Mouse (Mus musculus) retina, adult 2 months (tissue): ENCODE results near the gene Gal3st2b.
"Not testable (repeated sequence)": the region's sequence is repeated elsewhere in the genome, so short reads cannot be mapped to it uniquely, and the experiment has no call there.

Experiments used
- DNase-seq: peaks from one replicate; pipeline ENCODE4 v3.0.0-alpha.2; 2012; ENCODE audit warnings: low read depth, low spot score

Gene Gal3st2b

GRCm38 (mm10) chr1:93918011-93918410, at the start of gene Gal3st2b:
Gene Gal3st2b, plus strand, starts transcription at chr1:93918311.
- not testable (repeated sequence) for DNase-seq

GRCm38 (mm10) chr1:93871594-93872105, 46.5 kb upstream of the Gal3st2b start:
- DNase-seq: not testable (repeated sequence)

GRCm38 (mm10) chr1:93874405-93874804, 43.7 kb upstream of the Gal3st2b start:
- not testable (repeated sequence) for DNase-seq

- DNase-seq: not testable (repeated sequence)
Observed at GRCm38 (mm10) chr1:93881778-93882177, 36.3 kb upstream of the Gal3st2b start.

GRCm38 (mm10) chr1:93890936-93891335, 27.2 kb upstream of the Gal3st2b start:
- DNase-seq: not testable (repeated sequence)

- not testable (repeated sequence) for DNase-seq
Observed at GRCm38 (mm10) chr1:93897395-93897794, 20.7 kb upstream of the Gal3st2b start.

- not testable (repeated sequence) for DNase-seq
Observed at GRCm38 (mm10) chr1:93901291-93901690, 16.8 kb upstream of the Gal3st2b start.

- DNase-seq: not testable (repeated sequence)
Observed at GRCm38 (mm10) chr1:93906690-93907089, 11.4 kb upstream of the Gal3st2b start.

- not testable (repeated sequence) for DNase-seq
Observed at GRCm38 (mm10) chr1:93908977-93909586, 9.0 kb upstream of the Gal3st2b start.

- DNase-seq: not testable (repeated sequence)
Observed at GRCm38 (mm10) chr1:93911877-93912276, 6.2 kb upstream of the Gal3st2b start.

GRCm38 (mm10) chr1:93917160-93917559, 951 bp upstream of the Gal3st2b start:
- DNase-seq: not testable (repeated sequence)

GRCm38 (mm10) chr1:93918775-93919174, 664 bp downstream of the Gal3st2b start:
- not testable (repeated sequence) for DNase-seq

GRCm38 (mm10) chr1:93919321-93919720, 1.2 kb downstream of the Gal3st2b start:
- DNase-seq: not testable (repeated sequence)

- not testable (repeated sequence) for DNase-seq
Observed at GRCm38 (mm10) chr1:93922609-93923008, 4.5 kb downstream of the Gal3st2b start.

- not testable (repeated sequence) for DNase-seq
Observed at GRCm38 (mm10) chr1:93923098-93923497, 5.0 kb downstream of the Gal3st2b start.

- DNase-seq: not testable (repeated sequence)
Observed at GRCm38 (mm10) chr1:93935378-93935777, 17.3 kb downstream of the Gal3st2b start.

GRCm38 (mm10) chr1:93937807-93938206, 19.7 kb downstream of the Gal3st2b start:
- not testable (repeated sequence) for DNase-seq

GRCm38 (mm10) chr1:93938415-93938814, 20.3 kb downstream of the Gal3st2b start:
- not testable (repeated sequence) for DNase-seq

- not testable (repeated sequence) for DNase-seq
Observed at GRCm38 (mm10) chr1:93949087-93949486, 31.0 kb downstream of the Gal3st2b start.

GRCm38 (mm10) chr1:93966489-93966888, 48.4 kb downstream of the Gal3st2b start:
- not testable (repeated sequence) for DNase-seq

GRCm38 (mm10) chr1:93970380-93970779, 52.3 kb downstream of the Gal3st2b start:
- not testable (repeated sequence) for DNase-seq

- not testable (repeated sequence) for DNase-seq
Observed at GRCm38 (mm10) chr1:93970797-93971196, 52.7 kb downstream of the Gal3st2b start.

GRCm38 (mm10) chr1:93975764-93976163, 57.7 kb downstream of the Gal3st2b start:
- DNase-seq: not testable (repeated sequence)
